Mouse (Mus musculus) E14TG2a.4 (cell line): ENCODE data around the gene Tgm4.

Experiments used
- H3K27me3 ChIP-seq: 2 replicates; pipeline ENCODE4 v1.6.1; 2014; ENCODE audit warnings: low read length, control low read depth; ENCODE audit not compliant: insufficient read depth
- H3K36me3 ChIP-seq: 2 replicates; pipeline ENCODE4 v1.6.1; 2014; ENCODE audit warnings: low read length, control low read depth; ENCODE audit not compliant: insufficient read depth
- H3K4me1 ChIP-seq: replicated peaks from 2 replicates; pipeline ENCODE4 v1.6.1; 2014; ENCODE audit warnings: low read depth, low read length, control low read depth
- H3K4me3 ChIP-seq: replicated peaks from 2 replicates; pipeline ENCODE4 v1.5.1; 2014; ENCODE audit warnings: mild to moderate bottlenecking, low read length
- H3K9me3 ChIP-seq: 2 replicates; pipeline ENCODE4 v1.6.1; 2014; ENCODE audit warnings: low read length, control low read depth
- CTCF ChIP-seq: conservative IDR thresholded peaks from 2 replicates; pipeline ENCODE4 v1.5.1; 2014; ENCODE audit warnings: low read length
- NANOG ChIP-seq: IDR thresholded peaks from 2 replicates; pipeline ENCODE4 v1.6.1; 2014; ENCODE audit warnings: borderline replicate concordance, low read length, mixed read lengths
- POU5F1 ChIP-seq: IDR thresholded peaks from 2 replicates; pipeline ENCODE4 v1.6.1; 2014; ENCODE audit warnings: low read length, borderline replicate concordance

Tgm4 gene

DNA sequence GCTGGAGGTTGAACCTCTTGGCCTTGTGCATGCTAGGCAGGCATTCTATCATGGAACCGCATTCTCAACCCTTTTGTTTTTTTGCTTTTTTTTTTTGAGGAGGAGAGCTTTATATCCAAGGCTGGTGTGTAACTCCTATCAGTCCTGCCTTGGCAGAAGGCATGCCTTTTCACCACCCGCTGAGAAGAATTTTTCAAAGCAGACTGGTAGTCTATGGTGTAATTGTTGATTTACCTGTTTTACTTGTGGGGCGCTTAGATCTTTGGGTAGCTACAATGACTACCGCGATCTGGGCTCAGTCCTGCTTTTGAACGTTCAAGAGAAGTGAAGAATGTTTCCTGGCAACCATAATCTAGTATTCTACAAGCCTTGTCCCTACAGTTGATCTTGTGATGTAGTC lies 79.4 kb downstream of the Tgm4 start:
- peak overlapping the region; percentile 94 for H3K4me3 ChIP-seq

GRCm38 (mm10) chr9:123115566-123115965 lies 81.0 kb downstream of the Tgm4 start:
- no peaks in the 10 kb centered on the region for H3K9me3 ChIP-seq
- no peaks in the 10 kb centered on the region for H3K27me3 ChIP-seq
- H3K36me3 ChIP-seq, result peaks cover 54% of the 10 kb centered on the region
- peaks cover 22% of the 10 kb centered on the region for H3K4me1 ChIP-seq
- no peak overlapping the region for H3K4me3 ChIP-seq
- no peak for TF ChIP-seq NANOG
- TF ChIP-seq POU5F1, result no peak
- TF ChIP-seq CTCF, result no peak

More for the DNA sequence above, 79.4 kb downstream of the Tgm4 start:
- Histone ChIP-seq H3K4me1 (peaks cover 22% of the 10 kb centered on the region), H3K27me3 (no peaks in the 10 kb centered on the region), H3K36me3 (peaks cover 51% of the 10 kb centered on the region), H3K9me3 (no peaks in the 10 kb centered on the region)
- TF ChIP-seq CTCF (no peak), NANOG (no peak), POU5F1 (no peak)
